Mouse (Mus musculus) forebrain, embryonic 15.5 days (tissue): ENCODE measurements around the gene Taf6. TPM values are rescaled to one million over a fixed set of nuclear protein-coding genes. Genes with fewer than 3 reads are reported as not detected.

ENCODE experiments used
- ATAC-seq: fragments of 200-750 bp; cut with Nextera tagmentation; replicated peaks from 2 replicates; pipeline ENCODE4 v1.8.0; 2017; ENCODE audit warnings: mild to moderate bottlenecking, moderate TSS enrichment, moderate library complexity
- H3K27ac ChIP-seq: fragments of 300-500 bp; sonication (generic); replicated peaks from 2 replicates; pipeline ENCODE4 v1.5.1; 2015; ENCODE audit warnings: mild to moderate bottlenecking, inconsistent platforms
- H3K27me3 ChIP-seq: fragments of 300-500 bp; sonication (generic); 2 replicates; pipeline ENCODE4 v1.6.1; 2015; ENCODE audit warnings: inconsistent platforms
- H3K36me3 ChIP-seq: fragments of 300-500 bp; sonication (generic); 2 replicates; pipeline ENCODE4 v1.6.1; 2015; ENCODE audit warnings: mild to moderate bottlenecking, inconsistent platforms
- H3K4me1 ChIP-seq: fragments of 300-500 bp; sonication (generic); 2 replicates; pipeline ENCODE4 v1.6.1; 2015; ENCODE audit warnings: inconsistent platforms
- H3K4me2 ChIP-seq: fragments of 300-500 bp; sonication (generic); replicated peaks from 2 replicates; pipeline ENCODE4 v1.6.1; 2015; ENCODE audit warnings: mild to moderate bottlenecking, inconsistent platforms
- H3K4me3 ChIP-seq: fragments of 300-500 bp; sonication (generic); 2 replicates; pipeline ENCODE4 v1.5.1; 2015; ENCODE audit warnings: mild to moderate bottlenecking, inconsistent platforms
- H3K9ac ChIP-seq: fragments of 300-500 bp; sonication (generic); replicated peaks from 2 replicates; pipeline ENCODE4 v1.6.1; 2015; ENCODE audit warnings: mild to moderate bottlenecking, inconsistent platforms
- H3K9me3 ChIP-seq: fragments of 300-500 bp; sonication (generic); 2 replicates; pipeline ENCODE4 v1.6.1; 2016; ENCODE audit warnings: inconsistent platforms
- WGBS: fragments of 180-500 bp; shearing (Covaris S2); methylation state at CpG from one replicate; pipeline ENCODE4 v1.1.7; 2015; ENCODE audit warnings: mixed read lengths; 5-methylcytosine and 5-hydroxymethylcytosine counted together
- polyA plus RNA-seq: library from polyadenylated mRNA; unstranded; fragments of >200 nt; fragmentation: Nextera tagmentation; extraction: Ambion mirVana; gene quantifications from 2 replicates; pipeline ENCODE4 v1.2.1, GENCODE M21; 2015

Taf6 gene
- polyA plus RNA-seq, 1 experiment from 2014 or later = 90.9 TPM

- H3K4me1 ChIP-seq = no peaks in the 10 kb centered on the region
- WGBS = 86% methylated on average over 1 of the region's 1 CpGs
Observed at GRCm38 (mm10) chr5:138207253-138207652, 20.0 kb upstream of the Taf6 start.

DNA sequence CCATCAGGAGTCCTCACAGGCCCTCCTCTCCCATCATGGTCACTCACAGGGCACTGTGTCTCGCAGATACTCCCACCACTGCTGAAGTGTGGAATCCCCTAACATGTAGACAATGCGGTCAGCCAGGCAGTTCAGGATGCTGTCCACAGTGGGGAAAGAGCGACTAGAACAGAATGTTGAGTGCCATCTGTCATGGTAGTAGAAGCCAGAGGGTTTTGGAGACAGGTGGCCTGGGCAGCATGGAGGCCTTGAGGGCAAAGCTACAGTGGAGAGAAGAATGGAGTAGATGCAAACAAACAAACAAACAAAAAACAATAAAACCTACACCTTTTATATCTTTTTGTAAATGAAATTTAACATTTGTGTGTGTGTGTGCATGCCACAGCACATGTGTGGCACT, 14.8 kb upstream of the Taf6 start:
- H3K4me2 ChIP-seq = no peak overlapping the region
- H3K27ac ChIP-seq = no peak overlapping the region
- no peak for ATAC-seq
- H3K4me1 ChIP-seq = no peaks in the 10 kb centered on the region
- no peaks in the 10 kb centered on the region for H3K9me3 ChIP-seq
- no peak overlapping the region for H3K4me3 ChIP-seq
- H3K27me3 ChIP-seq = no peaks in the 10 kb centered on the region
- WGBS = 85% methylated on average over 3 of the region's 3 CpGs
- H3K36me3 ChIP-seq = no peaks in the 10 kb centered on the region
- H3K9ac ChIP-seq = no peak overlapping the region

More at GRCm38 (mm10) chr5:138207253-138207652, 20.0 kb upstream of the Taf6 start:
- Histone ChIP-seq H3K9ac (no peak overlapping the region), H3K9me3 (no peaks in the 10 kb centered on the region), H3K27me3 (no peaks in the 10 kb centered on the region), H3K27ac (no peak overlapping the region), H3K4me3 (no peak overlapping the region), H3K36me3 (no peaks in the 10 kb centered on the region), H3K4me2 (no peak overlapping the region)
- ATAC-seq = no peak

DNA sequence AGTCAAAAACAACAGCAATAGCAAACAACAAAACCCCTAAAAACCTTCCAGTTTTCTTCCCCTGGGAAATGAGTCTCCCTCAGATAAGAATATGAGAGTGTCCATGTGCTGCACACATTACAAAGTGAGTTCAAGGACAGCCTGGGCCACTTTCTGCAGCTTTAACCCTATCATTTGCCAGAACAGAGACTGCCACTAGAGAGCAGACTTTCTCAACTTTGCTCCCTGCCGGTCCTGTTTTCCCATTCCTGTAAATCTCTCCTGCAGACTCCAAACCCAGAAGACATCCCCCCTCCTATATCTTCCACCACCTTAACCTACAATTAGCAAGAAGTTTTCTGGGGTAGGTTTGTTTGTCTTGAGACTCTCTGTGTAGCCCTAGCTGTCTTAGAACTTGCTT, 12.3 kb upstream of the Taf6 start:
- Histone ChIP-seq H3K27ac (no peak overlapping the region), H3K4me3 (no peak overlapping the region), H3K9ac (no peak overlapping the region), H3K9me3 (no peaks in the 10 kb centered on the region), H3K4me2 (no peak overlapping the region), H3K27me3 (no peaks in the 10 kb centered on the region), H3K36me3 (no peaks in the 10 kb centered on the region), H3K4me1 (peaks cover 15% of the 10 kb centered on the region)
- ATAC-seq = no peak
- 5% methylated on average over 1 of the region's 1 CpGs for WGBS

DNA sequence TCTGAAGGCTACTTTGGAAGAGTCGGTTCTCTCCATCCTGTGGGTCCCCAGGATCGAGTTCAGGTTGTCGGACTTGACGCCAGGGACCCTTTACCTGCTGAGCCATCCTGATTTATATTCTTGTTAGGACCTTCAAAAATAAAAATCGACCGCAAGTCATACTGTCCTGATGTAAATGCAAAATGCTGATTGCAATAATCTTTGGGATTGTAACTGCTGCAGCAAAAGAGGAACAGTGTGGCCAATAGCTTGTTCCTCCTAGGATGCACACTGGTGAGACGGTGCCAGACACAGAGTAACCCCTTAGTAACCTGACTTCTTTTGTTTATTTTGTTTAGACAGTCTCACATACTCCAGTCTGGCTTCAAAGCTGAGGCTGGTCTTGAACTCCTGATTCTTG, 8.2 kb upstream of the Taf6 start:
- H3K27me3 ChIP-seq = no peaks in the 10 kb centered on the region
- H3K4me3 ChIP-seq = peak overlapping the region; percentile 85
- no peak for ATAC-seq
- H3K9ac ChIP-seq = peak overlapping the region; percentile 88; the same call in 1 of the 2 replicates
- H3K4me2 ChIP-seq = peak overlapping the region; percentile 94
- 73% methylated on average over 7 of the region's 7 CpGs for WGBS
- H3K4me1 ChIP-seq = peaks cover 21% of the 10 kb centered on the region
- no peaks in the 10 kb centered on the region for H3K9me3 ChIP-seq
- H3K36me3 ChIP-seq = peaks cover 17% of the 10 kb centered on the region
- H3K27ac ChIP-seq = peak overlapping the region; percentile 86; the same call in 1 of the 2 replicates

DNA sequence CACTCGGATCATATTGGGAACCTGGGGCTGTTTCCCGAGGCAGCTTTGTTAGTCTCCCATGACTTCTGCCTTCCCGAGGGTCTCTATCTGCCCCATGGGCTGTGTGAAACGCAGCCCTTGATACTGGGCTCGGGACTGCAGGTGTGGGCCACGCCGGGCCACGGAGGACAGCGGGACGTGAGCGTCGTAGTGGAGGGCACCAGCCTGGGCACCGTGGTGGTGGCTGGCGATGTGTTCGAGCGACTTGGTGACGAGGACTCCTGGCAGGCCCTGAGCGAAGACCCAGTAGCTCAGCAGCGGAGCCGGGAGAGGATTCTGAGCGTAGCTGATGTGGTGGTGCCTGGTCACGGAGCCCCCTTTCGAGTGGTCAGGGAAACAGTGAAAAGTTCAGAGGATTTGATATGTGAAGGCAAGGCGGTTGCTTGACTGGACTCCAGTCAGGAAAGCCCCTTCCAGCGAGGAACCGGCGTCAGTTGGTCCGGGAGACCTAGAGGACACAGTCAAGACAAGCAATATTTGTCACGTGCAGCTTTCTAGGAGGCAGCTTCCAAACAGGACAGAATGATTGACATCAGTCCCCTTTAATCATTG, 7.6 kb upstream of the Taf6 start:
- ATAC-seq = peak; percentile 71
- H3K9ac ChIP-seq = peak overlapping the region; percentile 88
- H3K4me2 ChIP-seq = peak overlapping the region; percentile 94
- WGBS = under 1% methylated on average over 29 of the region's 29 CpGs
- peak overlapping the region; percentile 85 for H3K4me3 ChIP-seq
- peaks cover 21% of the 10 kb centered on the region for H3K4me1 ChIP-seq
- peak overlapping the region; percentile 86 for H3K27ac ChIP-seq
- no peaks in the 10 kb centered on the region for H3K9me3 ChIP-seq
- H3K27me3 ChIP-seq = no peaks in the 10 kb centered on the region
- H3K36me3 ChIP-seq = peaks cover 21% of the 10 kb centered on the region

DNA sequence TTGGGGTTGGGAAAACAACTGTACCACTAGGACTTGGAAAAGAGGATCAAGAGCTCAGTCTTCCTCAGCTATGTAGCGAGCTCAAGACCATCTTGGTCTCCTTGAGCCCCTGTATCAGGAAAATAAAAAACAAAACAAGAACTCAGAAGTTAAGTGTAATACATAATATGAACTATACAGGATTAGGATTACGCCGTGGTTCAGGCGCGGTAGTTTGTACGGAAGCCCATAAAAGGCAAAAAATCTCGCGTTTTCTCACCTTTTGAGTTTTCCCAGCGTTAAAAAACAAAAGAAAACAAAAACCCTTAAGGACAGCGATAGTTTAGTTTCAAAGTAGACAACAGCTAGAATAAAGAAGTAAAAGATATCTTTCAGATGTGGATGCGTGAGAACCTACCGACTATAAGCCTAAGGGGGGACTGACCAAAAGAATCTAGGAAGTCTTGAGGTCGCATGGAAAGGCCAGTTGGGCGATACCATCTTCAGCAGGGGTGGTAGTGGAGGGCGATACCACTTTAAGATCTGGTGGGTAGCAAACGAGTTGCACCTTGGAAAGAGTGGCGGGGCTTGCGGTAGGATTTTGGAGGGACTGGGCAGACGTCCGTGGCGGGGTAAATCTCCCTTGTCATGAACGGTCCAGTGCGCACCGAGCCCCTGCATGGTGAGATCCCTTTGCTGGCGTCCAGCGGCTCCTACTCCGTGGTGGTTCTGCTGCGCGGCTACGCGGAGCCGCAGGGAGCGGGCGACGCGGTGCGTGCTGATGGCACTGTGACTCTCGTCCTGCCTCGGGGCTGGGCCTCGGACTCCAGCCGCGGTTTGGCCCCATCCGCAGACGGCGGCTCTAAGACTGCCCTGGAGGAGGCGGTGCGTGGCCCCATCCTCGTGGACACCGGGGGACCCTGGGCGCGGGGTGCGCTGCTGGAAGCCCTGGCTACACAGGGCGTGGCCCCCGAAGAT, 6.8 kb upstream of the Taf6 start, which contains the start of gene Mblac1:
Gene Mblac1 (plus strand): TSS at position 544 of the 957 bp plus-strand sequence.
- peak; percentile 80 for ATAC-seq

DNA sequence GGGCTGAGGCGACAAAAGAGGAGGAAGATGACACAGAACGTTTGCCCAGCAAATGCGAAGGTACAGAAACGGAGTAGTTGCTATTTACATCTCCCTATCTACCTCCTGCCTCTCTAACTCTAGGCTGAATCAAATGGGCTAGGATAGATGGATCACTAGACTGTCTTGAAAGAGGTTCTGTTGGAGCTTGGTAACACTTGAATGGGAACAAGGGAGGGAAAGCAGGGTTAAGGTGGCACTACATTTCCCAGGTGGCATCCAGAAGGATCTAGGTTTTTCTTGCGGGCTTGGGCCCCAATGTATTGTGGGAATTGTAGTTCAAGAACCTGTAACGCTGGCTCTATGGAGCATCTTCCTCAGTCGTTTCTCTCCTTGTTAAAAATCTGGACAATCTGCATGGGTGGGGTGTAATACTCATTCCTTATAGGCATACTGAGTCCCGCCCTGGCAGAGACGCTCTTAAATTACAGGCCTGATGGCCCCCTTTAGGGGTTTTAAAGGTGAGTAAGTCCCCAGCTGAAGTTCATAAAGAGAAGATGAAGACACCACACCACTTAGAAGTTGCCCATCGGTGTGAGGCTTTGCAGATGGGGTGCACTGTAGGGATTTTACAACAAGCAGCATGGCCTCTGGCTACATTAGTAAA, 533 bp upstream of the Taf6 start:
- Histone ChIP-seq H3K4me1 (peaks cover 21% of the 10 kb centered on the region), H3K9ac (peak overlapping the region; percentile 81), H3K27me3 (no peaks in the 10 kb centered on the region), H3K36me3 (peaks cover 29% of the 10 kb centered on the region), H3K4me3 (peak overlapping the region; percentile 70), H3K4me2 (peak overlapping the region; percentile 70), H3K9me3 (no peaks in the 10 kb centered on the region), H3K27ac (peak overlapping the region; percentile 84)
- under 1% methylated on average over 10 of the region's 10 CpGs for WGBS
- ATAC-seq = peak; percentile 92

More for the DNA sequence above, 6.8 kb upstream of the Taf6 start, which contains the start of gene Mblac1:
- no peaks in the 10 kb centered on the region for H3K27me3 ChIP-seq
- H3K27ac ChIP-seq = peak within 1 kb of the TSS; percentile 86
- H3K4me2 ChIP-seq = peak within 1 kb of the TSS; percentile 94
- H3K4me3 ChIP-seq = peak within 1 kb of the TSS; percentile 85
- peaks cover 21% of the 10 kb centered on the region for H3K4me1 ChIP-seq
- WGBS = 6% methylated on average over 54 of the region's 54 CpGs
- H3K9me3 ChIP-seq = no peaks in the 10 kb centered on the region
- peak within 1 kb of the TSS; percentile 88 for H3K9ac ChIP-seq
- H3K36me3 ChIP-seq = peaks cover 21% of the 10 kb centered on the region

DNA sequence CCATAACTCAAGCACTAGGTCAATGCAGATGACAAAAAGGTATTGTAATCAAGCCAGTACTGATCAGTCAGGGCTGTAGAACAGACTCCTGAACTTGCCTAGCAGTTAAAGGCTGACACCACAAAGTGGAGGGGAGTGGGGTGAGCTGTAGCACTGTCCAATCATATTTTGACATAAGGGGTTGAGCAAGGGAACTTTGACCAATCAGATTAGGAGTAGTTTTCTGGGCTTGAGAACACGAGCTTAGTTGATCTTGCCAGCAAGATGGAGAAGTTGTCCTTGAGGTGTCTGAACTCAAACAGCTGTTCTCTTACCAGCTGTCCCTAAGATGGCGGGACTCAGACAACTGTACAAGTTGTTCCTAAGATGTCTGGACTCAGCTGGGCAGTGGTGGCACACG, 14.0 kb downstream of the Taf6 start:
- H3K4me1 ChIP-seq = peaks cover 31% of the 10 kb centered on the region
- peak overlapping the region; percentile 41; the same call in 1 of the 2 replicates for H3K4me2 ChIP-seq
- H3K27ac ChIP-seq = no peak overlapping the region
- WGBS = 86% methylated on average over 3 of the region's 3 CpGs
- no peak overlapping the region for H3K9ac ChIP-seq
- H3K9me3 ChIP-seq = no peaks in the 10 kb centered on the region
- ATAC-seq = no peak
- H3K36me3 ChIP-seq = peaks cover 47% of the 10 kb centered on the region
- no peaks in the 10 kb centered on the region for H3K27me3 ChIP-seq
- peak overlapping the region; percentile 83 for H3K4me3 ChIP-seq

DNA sequence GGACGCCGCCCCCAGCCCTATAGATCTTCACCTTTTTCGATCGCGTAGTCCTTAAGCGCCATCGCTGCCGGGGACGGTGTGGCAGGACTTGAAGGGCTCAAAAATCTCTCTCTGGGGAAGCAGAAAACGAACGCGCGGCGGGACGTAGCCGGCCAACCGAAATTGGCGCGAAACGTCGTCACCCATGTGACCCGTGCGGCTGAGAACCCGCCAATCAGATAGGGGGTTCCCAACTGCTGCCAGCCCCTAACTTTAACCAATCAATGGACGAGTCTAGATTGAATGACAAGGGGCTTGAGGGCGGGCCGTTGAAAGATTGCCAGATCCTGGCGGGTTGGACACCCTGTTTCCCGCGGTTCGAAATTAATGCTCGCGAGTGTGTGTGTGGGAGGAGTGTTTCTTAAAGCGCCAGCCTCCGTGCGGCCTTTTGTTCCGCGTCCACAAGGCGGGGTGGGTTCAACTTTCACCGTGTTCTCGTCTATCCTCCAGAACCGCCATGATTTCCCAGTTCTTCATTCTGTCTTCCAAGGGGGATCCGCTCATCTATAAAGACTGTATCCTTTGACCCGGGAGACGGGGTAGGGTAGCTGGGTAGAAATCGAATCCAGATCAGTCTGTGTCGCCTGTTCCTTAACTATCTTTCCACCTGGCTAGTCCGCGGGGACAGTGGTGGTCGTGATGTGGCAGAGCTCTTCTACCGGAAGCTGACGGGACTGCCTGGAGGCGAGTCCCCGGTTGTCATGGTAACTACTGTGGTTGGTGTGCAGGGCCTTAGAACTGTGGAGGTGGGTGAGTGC, 15.4 kb downstream of the Taf6 start, which contains the start of the genes Ap4m1 and Mcm7:
Gene Ap4m1 (plus strand): TSS at position 308 of the 797 bp plus-strand sequence.
Gene Mcm7 (minus strand): TSS at position 728 of the 797 bp plus-strand sequence.
- WGBS = under 1% methylated on average over 54 of the region's 54 CpGs
- no peaks in the 10 kb centered on the region for H3K27me3 ChIP-seq
- peak within 1 kb of the TSS; percentile 85 for H3K4me2 ChIP-seq
- peak within 1 kb of the TSS; percentile 79 for H3K9ac ChIP-seq
- H3K9me3 ChIP-seq = no peaks in the 10 kb centered on the region
- peaks cover 47% of the 10 kb centered on the region for H3K36me3 ChIP-seq
- peak within 1 kb of the TSS; percentile 98 for H3K27ac ChIP-seq
- H3K4me1 ChIP-seq = peaks cover 31% of the 10 kb centered on the region
- peak; percentile 95 for ATAC-seq
- peak within 1 kb of the TSS; percentile 83 for H3K4me3 ChIP-seq

DNA sequence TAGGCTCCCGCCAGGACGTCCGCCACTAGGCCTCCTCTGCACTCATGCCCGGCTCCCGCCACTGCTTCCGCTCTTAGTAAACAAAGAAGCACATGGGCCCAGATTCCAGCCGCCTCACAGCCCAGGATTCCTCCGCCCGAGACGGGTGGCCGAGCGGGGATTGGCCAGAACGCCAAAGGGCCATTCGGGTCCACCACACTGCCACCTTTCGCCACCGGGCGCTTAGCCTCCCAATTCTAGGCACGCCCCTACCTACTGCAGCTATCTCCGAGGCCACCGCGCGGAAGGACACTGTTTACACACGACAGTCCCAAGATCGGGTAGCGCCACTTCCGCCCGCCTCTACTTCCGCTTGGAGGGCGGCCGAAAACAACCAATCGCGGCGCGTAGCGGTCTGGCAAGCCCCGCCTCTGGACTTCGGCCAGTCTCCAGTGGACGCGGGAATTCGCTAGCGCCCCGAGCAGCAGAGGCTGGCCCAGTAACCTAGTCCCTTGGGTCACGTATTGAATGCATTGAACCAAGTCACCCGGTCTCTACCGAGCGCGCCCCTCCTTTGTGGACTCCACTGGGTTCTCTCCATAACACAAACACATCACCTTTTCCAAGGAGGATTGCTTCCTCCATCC, 16.2 kb downstream of the Taf6 start:
- peak overlapping the region; percentile 85 for H3K4me2 ChIP-seq
- no peaks in the 10 kb centered on the region for H3K27me3 ChIP-seq
- peaks cover 49% of the 10 kb centered on the region for H3K36me3 ChIP-seq
- H3K4me3 ChIP-seq = peak overlapping the region; percentile 83
- peaks cover 31% of the 10 kb centered on the region for H3K4me1 ChIP-seq
- ATAC-seq = peak; percentile 81
- H3K27ac ChIP-seq = peak overlapping the region; percentile 98
- no peaks in the 10 kb centered on the region for H3K9me3 ChIP-seq
- peak overlapping the region; percentile 79 for H3K9ac ChIP-seq
- under 1% methylated on average over 47 of the region's 47 CpGs for WGBS

GRCm38 (mm10) chr5:138165594-138165993, 21.7 kb downstream of the Taf6 start:
- 87% methylated on average over 8 of the region's 8 CpGs for WGBS
- H3K27ac ChIP-seq = no peak overlapping the region
- peaks cover 76% of the 10 kb centered on the region for H3K36me3 ChIP-seq

More at GRCm38 (mm10) chr5:138165594-138165993, 21.7 kb downstream of the Taf6 start:
- no peak overlapping the region for H3K4me2 ChIP-seq
- peaks cover 27% of the 10 kb centered on the region for H3K4me1 ChIP-seq
- no peak overlapping the region for H3K9ac ChIP-seq
- H3K27me3 ChIP-seq = no peaks in the 10 kb centered on the region
- no peak overlapping the region for H3K4me3 ChIP-seq
- ATAC-seq = no peak
- no peaks in the 10 kb centered on the region for H3K9me3 ChIP-seq
